Mouse (Mus musculus): ENCODE results near the gene Eid1.

DNA sequence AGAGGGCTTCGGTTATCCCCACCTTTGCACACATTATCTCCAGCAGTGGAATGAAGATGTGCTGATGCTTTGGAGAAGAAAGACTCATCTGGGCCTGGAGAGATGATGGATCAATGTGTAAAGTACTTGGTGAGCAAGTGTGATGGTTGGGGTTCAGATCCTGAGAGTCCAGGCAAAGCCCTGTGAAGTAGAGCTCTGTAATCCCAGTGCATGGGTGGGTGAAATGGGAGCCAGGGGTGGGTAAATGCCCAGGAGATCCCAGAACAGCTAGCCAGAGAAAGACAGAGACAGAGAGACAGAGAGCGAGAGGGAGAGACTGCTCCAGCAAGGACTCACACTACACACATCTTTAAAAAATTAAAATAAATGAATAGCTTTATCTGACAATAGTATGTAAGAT is 19.6 kb upstream of the Eid1 start:
- TF ChIP-seq CTCF (IDR thresholded peaks at IDR 0.05; ENCODE audit: low read depth, low read length) (no peak), POLR2A (IDR thresholded peaks at IDR 0.05; ENCODE audit: borderline replicate concordance, low read depth, low read length) (no peak)

All from bone marrow macrophage, adult 2 months (primary cell).